Mouse (Mus musculus) limb, embryonic 15.5 days (tissue): ENCODE data around the gene Gm20388. TPM values are rescaled to one million over a fixed set of nuclear protein-coding genes. Genes with fewer than 3 reads are reported as not detected.
"Not testable (repeated sequence)": the region's sequence is repeated elsewhere in the genome, so short reads cannot be mapped to it uniquely, and the experiment has no call there.

Source experiments
- ATAC-seq: fragments of 200-750 bp; cut with Nextera tagmentation; 2 replicates; pipeline ENCODE4 v1.8.0; 2017; ENCODE audit warnings: low read depth, moderate TSS enrichment; ENCODE audit not compliant: insufficient number of reproducible peaks, low FRiP score, low TSS enrichment
- H3K27ac ChIP-seq: fragments of 300-500 bp; sonication (generic); 2 replicates; pipeline ENCODE4 v1.5.1; 2015; ENCODE audit warnings: moderate library complexity, mild to moderate bottlenecking, inconsistent platforms
- H3K27me3 ChIP-seq: fragments of 300-500 bp; sonication (generic); 2 replicates; pipeline ENCODE4 v1.6.1; 2015; ENCODE audit warnings: inconsistent platforms
- H3K36me3 ChIP-seq: fragments of 300-500 bp; sonication (generic); 2 replicates; pipeline ENCODE4 v1.6.1; 2015; ENCODE audit warnings: inconsistent platforms
- H3K4me1 ChIP-seq: fragments of 300-500 bp; sonication (generic); 2 replicates; pipeline ENCODE4 v1.6.1; 2015; ENCODE audit warnings: inconsistent platforms
- H3K4me2 ChIP-seq: fragments of 300-500 bp; sonication (generic); 2 replicates; pipeline ENCODE4 v1.6.1; 2015; ENCODE audit warnings: mild to moderate bottlenecking, inconsistent platforms
- H3K4me3 ChIP-seq: fragments of 300-500 bp; sonication (generic); 2 replicates; pipeline ENCODE4 v1.5.1; 2015; ENCODE audit warnings: mild to moderate bottlenecking, inconsistent platforms
- H3K9ac ChIP-seq: fragments of 300-500 bp; sonication (generic); 2 replicates; pipeline ENCODE4 v1.6.1; 2015; ENCODE audit warnings: inconsistent platforms
- H3K9me3 ChIP-seq: fragments of 300-500 bp; sonication (generic); 2 replicates; pipeline ENCODE4 v1.6.1; 2016; ENCODE audit warnings: inconsistent platforms
- WGBS: fragments of 180-500 bp; shearing (Covaris S2); methylation state at CpG from one replicate; pipeline ENCODE4 v1.1.7; 2015; 5-methylcytosine and 5-hydroxymethylcytosine counted together
- polyA plus RNA-seq: library from polyadenylated mRNA; unstranded; fragments of >200 nt; fragmentation: Nextera tagmentation; extraction: Ambion mirVana; gene quantifications from 2 replicates; pipeline ENCODE4 v1.2.1, GENCODE M21; 2015

Gene Gm20388
- polyA plus RNA-seq, 1 experiment from 2014 or later = 4.9 TPM

DNA sequence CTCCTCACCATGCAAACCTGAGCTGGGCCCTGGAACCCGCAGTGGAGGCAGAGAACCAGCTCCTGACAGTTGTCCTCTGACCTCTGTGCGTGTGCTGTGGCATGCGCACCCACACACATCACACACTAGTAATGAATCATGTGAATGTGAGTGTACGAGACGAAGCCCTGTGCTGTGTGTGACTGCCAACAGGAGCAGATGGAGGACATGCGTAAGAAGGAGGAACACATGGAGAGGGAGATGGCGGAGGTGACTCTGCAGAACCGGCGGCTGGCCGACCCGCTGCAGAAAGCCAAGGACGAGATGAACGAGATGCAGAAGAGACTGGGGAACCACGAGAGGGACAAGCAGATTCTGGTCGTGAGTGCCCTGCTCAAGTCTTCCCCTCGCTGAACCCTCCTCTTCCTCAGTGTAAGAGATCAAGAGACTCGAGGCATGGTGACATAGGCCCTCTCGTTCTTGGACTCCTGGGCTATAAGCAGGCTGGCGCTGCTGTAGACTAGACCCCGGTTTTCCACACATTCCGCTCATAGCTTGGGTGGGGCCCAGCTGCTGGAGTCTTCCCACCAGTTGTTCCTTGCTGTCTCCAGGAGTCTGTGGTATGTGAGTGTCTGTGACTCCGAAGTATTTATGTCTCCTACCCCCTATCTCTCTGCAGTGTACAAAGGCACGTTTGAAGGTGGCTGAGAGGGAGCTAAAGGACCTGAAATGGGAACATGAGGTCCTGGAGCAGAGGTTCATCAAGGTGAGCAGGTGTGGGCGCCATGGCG lies 3617.3 kb downstream of the Gm20388 start:
- no peaks in the 10 kb centered on the region for H3K27me3 ChIP-seq
- H3K27ac ChIP-seq = no peak overlapping the region
- no peaks in the 10 kb centered on the region for H3K9me3 ChIP-seq
- 85% methylated on average over 25 of the region's 25 CpGs for WGBS
- no peak overlapping the region for H3K9ac ChIP-seq
- no peak for ATAC-seq
- no peak overlapping the region for H3K4me3 ChIP-seq
- peaks cover 97% of the 10 kb centered on the region for H3K36me3 ChIP-seq
- H3K4me2 ChIP-seq = no peak overlapping the region
- no peaks in the 10 kb centered on the region for H3K4me1 ChIP-seq

DNA sequence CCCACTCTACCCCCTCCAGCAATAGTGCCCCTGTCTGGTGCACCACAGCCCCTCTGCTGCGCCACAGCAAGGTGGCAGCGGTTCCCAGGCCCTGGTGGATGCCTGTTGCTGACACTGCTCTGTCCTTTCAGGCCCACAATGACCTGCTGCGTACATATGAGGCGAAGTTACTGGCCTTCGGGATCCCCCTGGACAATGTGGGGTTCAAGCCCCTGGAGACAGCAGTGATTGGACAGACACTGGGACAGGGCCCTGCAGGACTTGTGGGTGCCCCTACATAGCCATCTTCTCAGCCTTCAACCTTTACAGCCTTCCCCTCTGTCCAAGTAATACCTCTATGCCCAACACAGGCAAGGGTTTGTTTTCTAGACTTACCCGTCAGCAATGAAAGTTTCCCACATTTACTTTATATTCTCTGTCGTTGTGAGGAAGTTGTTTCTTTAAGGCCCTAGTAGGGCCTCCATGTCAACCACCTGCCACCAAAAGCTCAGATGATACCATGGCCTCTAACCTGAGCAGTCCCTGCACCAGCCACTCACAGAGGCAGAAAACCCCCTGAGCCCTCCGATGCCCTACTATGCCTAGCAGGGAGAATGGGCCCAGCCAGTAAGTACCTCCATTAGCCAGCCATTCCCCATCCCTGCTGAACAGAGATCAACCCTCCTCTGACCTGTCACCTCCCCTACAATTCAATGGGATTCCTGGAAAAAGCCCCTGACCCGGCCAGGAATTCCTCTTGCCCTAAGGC lies 3625.8 kb downstream of the Gm20388 start:
- 88% methylated on average over 9 of the region's 9 CpGs for WGBS
- no peak overlapping the region for H3K9ac ChIP-seq
- no peak; the same call in 1 of the 2 replicates for ATAC-seq
- H3K27me3 ChIP-seq = peaks cover 7% of the 10 kb centered on the region
- no peak overlapping the region for H3K27ac ChIP-seq
- H3K4me1 ChIP-seq = no peaks in the 10 kb centered on the region
- no peak overlapping the region for H3K4me3 ChIP-seq
- H3K4me2 ChIP-seq = no peak overlapping the region
- no peaks in the 10 kb centered on the region for H3K9me3 ChIP-seq
- peaks cover 54% of the 10 kb centered on the region for H3K36me3 ChIP-seq

DNA sequence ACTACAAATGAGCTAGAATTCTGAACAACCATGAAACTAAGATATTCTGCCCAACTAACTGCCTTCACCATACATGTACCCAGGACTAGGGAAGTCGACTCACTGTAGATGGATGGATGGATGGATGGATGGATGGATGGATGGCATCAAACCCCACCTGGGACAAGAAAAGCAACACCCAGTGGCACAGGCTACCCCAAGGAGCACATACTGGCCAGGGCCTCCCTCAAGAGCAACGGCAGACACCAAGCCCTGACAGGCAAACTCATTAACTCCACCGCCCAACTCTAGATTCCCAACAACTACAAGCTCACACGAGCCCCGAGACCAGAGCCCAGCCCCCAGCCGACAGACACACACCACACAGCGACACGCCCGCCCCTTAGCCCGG lies 3626.3 kb downstream of the Gm20388 start:
- WGBS = 12% methylated on average over 9 of the region's 10 CpGs
- H3K36me3 ChIP-seq = peaks cover 49% of the 10 kb centered on the region
- no peaks in the 10 kb centered on the region for H3K9me3 ChIP-seq
- H3K4me3 ChIP-seq = no peak overlapping the region
- H3K4me1 ChIP-seq = no peaks in the 10 kb centered on the region
- no peak for ATAC-seq
- no peak overlapping the region for H3K27ac ChIP-seq
- H3K27me3 ChIP-seq = peaks cover 7% of the 10 kb centered on the region
- H3K9ac ChIP-seq = no peak overlapping the region
- H3K4me2 ChIP-seq = no peak overlapping the region

DNA sequence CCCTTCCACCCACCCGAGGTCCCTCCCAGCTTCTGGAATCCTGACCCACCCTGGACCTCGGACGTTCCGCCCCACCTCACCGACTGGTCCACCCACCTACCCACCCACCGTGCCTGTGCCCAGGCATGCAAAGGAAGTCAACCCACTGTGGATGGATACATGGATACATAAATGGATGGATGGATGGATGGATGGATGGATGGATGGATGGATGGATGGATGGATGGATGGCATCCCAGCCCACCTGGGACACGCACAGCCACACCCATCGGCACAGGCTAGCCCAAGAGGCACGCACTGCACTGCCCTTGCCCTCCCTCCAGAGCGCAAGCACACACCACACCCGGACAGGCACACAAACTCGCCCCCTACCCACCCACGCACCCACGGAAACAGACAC lies 3627.0 kb downstream of the Gm20388 start:
- not testable (repeated sequence) for ATAC-seq, H3K9me3 ChIP-seq
- 68% methylated on average over 7 of the region's 14 CpGs for WGBS

DNA sequence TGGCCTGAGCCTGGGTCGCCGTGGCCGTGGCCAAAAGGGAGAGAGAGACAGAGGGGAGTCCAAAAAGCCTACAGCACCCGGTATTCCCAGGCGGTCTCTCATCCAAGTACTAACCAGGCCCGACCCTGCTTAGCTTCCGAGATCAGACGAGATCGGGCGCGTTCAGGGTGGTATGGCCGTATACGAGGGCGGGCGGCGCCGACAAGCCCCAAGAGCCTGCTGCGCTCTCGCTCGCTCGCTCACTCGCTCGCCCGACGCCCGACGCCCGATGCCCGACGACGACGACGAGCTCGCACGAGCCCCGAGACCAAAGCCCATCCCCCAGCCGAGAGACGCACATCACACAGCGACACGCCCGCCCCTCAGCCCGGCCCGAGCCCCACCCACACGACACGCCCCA lies 3653.6 kb downstream of the Gm20388 start:
- not testable (repeated sequence) for H3K36me3 ChIP-seq, H3K4me2 ChIP-seq, H3K27me3 ChIP-seq, ATAC-seq, H3K9me3 ChIP-seq, H3K27ac ChIP-seq, H3K4me1 ChIP-seq, H3K9ac ChIP-seq, H3K4me3 ChIP-seq
- no CpG with 5 or more reads among the region's 45 CpGs for WGBS

More for the DNA sequence above, 3627.0 kb downstream of the Gm20388 start:
- not testable (repeated sequence) for H3K27me3 ChIP-seq, H3K9ac ChIP-seq, H3K4me2 ChIP-seq, H3K4me3 ChIP-seq, H3K4me1 ChIP-seq, H3K27ac ChIP-seq
- H3K36me3 ChIP-seq = peaks cover 42% of the 10 kb centered on the region

DNA sequence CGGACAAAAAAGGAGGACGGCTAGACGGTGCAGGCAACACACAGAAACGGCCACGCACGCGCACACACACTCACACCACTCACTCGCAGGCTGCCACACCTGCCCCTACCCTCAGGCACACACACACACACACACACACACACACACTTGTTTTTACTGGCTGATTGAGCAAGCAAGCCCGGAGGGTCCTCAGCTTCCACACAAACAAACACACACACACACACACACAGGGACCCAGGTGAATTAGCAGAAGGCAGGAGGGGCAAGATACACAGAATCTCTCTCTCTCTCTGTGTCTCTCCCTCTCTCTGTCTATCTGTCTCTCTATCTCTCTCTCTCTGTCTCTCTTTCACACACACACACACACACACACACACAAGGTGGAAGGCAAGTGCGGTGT lies 3664.7 kb downstream of the Gm20388 start:
- H3K36me3 ChIP-seq, ATAC-seq, H3K27me3 ChIP-seq, H3K9me3 ChIP-seq, H3K4me2 ChIP-seq, H3K4me3 ChIP-seq, H3K9ac ChIP-seq, H3K27ac ChIP-seq, H3K4me1 ChIP-seq: not testable (repeated sequence)
- WGBS = 56% methylated on average over 1 of the region's 10 CpGs

DNA sequence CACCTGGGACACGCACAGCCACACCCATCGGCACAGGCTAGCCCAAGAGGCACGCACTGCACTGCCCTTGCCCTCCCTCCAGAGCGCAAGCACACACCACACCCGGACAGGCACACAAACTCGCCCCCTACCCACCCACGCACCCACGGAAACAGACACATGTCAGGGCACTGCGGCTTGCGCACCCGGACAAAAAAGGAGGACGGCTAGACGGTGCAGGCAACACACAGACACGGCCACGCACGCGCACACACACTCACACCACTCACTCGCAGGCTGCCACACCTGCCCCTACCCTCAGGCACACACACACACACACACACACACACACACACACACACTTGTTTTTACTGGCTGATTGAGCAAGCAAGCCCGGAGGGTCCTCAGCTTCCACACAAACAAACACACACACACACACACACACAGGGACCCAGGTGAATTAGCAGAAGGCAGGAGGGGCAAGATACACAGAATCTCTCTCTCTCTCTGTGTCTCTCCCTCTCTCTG lies 3690.1 kb downstream of the Gm20388 start:
- not testable (repeated sequence) for H3K4me3 ChIP-seq, H3K36me3 ChIP-seq, H3K9me3 ChIP-seq, H3K27ac ChIP-seq, ATAC-seq, H3K9ac ChIP-seq, H3K4me2 ChIP-seq, H3K4me1 ChIP-seq, H3K27me3 ChIP-seq
- WGBS = 74% methylated on average over 15 of the region's 19 CpGs

DNA sequence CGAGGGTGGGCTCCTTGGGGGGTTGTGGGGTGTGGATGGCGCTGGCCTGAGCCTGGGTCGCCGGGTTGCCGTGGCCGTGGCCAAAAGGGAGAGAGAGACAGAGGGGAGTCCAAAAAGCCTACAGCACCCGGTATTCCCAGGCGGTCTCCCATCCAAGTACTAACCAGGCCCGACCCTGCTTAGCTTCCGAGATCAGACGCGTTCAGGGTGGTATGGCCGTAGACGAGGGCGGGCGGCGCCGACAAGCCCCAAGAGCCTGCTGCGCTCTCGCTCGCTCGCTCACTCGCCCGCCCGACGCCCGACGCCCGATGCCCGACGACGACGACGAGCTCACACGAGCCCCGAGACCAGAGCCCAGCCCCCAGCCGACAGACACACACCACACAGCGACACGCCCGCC lies 3690.8 kb downstream of the Gm20388 start:
- no CpG with 5 or more reads among the region's 40 CpGs for WGBS
- H3K4me2 ChIP-seq, ATAC-seq, H3K4me3 ChIP-seq, H3K36me3 ChIP-seq, H3K9me3 ChIP-seq, H3K4me1 ChIP-seq, H3K27ac ChIP-seq, H3K27me3 ChIP-seq, H3K9ac ChIP-seq: not testable (repeated sequence)

DNA sequence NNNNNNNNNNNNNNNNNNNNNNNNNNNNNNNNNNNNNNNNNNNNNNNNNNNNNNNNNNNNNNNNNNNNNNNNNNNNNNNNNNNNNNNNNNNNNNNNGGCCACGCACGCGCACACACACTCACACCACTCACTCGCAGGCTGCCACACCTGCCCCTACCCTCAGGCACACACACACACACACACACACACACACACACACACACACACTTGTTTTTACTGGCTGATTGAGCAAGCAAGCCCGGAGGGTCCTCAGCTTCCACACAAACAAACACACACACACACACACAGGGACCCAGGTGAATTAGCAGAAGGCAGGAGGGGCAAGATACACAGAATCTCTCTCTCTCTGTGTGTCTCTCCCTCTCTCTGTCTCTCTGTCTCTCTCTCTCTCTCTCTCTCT lies 3702.0 kb downstream of the Gm20388 start:
- ATAC-seq, H3K9ac ChIP-seq, H3K36me3 ChIP-seq, H3K9me3 ChIP-seq, H3K27ac ChIP-seq, H3K4me3 ChIP-seq, H3K4me1 ChIP-seq, H3K4me2 ChIP-seq, H3K27me3 ChIP-seq: not testable (repeated sequence)
- 78% methylated on average over 1 of the region's 5 CpGs for WGBS

DNA sequence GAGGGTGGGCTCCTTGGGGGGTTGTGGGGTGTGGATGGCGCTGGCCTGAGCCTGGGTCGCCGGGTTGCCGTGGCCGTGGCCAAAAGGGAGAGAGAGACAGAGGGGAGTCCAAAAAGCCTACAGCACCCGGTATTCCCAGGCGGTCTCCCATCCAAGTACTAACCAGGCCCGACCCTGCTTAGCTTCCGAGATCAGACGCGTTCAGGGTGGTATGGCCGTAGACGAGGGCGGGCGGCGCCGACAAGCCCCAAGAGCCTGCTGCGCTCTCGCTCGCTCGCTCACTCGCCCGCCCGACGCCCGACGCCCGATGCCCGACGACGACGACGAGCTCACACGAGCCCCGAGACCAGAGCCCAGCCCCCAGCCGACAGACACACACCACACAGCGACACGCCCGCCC lies 3712.9 kb downstream of the Gm20388 start:
- not testable (repeated sequence) for H3K4me1 ChIP-seq, H3K27ac ChIP-seq, H3K36me3 ChIP-seq, ATAC-seq, H3K9ac ChIP-seq, H3K4me3 ChIP-seq, H3K4me2 ChIP-seq, H3K9me3 ChIP-seq
- WGBS = no CpG with 5 or more reads among the region's 39 CpGs
- peaks cover 30% of the 10 kb centered on the region for H3K27me3 ChIP-seq

DNA sequence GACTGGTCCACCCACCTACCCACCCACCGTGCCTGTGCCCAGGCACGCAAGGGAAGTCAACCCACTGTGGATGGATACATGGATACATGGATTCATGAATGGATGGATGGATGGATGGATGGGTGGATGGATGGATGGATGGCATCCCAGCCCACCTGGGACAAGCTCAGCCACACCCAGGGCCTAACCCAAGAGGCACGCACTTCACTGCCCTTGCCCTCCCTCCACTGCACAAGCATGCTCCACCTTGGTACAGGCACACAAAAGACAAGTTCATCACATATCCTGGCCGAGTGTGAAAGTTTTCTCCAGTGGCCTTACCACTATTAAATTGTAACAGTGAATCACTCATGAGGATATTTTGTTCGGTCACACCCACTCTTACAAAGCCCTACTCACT lies 3713.6 kb downstream of the Gm20388 start:
- Histone ChIP-seq H3K27me3 (peaks cover 32% of the 10 kb centered on the region), H3K9me3 (no peaks in the 10 kb centered on the region), H3K36me3 (no peaks in the 10 kb centered on the region), H3K9ac (no peak overlapping the region), H3K4me1 (peaks cover 10% of the 10 kb centered on the region), H3K4me2 (no peak overlapping the region), H3K4me3 (no peak overlapping the region), H3K27ac (no peak overlapping the region)
- 57% methylated on average over 5 of the region's 5 CpGs for WGBS
- no peak for ATAC-seq

DNA sequence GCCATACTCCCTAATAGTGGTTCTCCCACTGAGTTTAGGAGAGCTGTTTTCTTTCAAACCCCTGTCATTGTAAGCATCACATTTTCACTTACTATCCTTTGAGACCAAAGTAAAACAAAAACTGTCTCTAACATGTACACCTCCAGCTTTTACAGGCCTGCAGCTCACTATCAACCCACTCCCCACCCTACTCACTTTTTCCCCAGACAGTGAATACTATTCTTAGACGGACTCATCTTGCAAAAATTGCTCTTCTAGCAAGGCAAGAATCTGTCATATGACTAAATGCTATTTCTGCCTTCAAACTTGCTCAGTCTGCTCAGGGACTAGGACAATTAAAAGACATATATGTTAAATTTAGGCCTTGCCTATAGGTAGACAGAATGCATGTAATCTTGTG lies 3714.1 kb downstream of the Gm20388 start:
- no peak overlapping the region for H3K27ac ChIP-seq
- no peak overlapping the region for H3K9ac ChIP-seq
- no peak overlapping the region for H3K4me2 ChIP-seq
- 48% methylated on average over 1 of the region's 1 CpGs for WGBS
- no peak for ATAC-seq
- H3K4me1 ChIP-seq = peaks cover 12% of the 10 kb centered on the region
- H3K4me3 ChIP-seq = no peak overlapping the region
- no peaks in the 10 kb centered on the region for H3K9me3 ChIP-seq
- no peaks in the 10 kb centered on the region for H3K36me3 ChIP-seq
- peaks cover 35% of the 10 kb centered on the region for H3K27me3 ChIP-seq
